Mouse (Mus musculus) thymus, adult 2 months (tissue): ENCODE data around the gene Zbtb38. TPM values are rescaled to one million over a fixed set of nuclear protein-coding genes. Genes with fewer than 3 reads are reported as not detected.

Source experiments
- DNase-seq: peaks from one replicate; pipeline ENCODE4 v3.0.0; 2021
- H3K27ac ChIP-seq: fragments of 200-500 bp; 2 replicates; pipeline ENCODE4 v1.5.1; 2012; ENCODE audit warnings: low read length, control low read depth; ENCODE audit not compliant: control insufficient read depth, insufficient read depth
- H3K27me3 ChIP-seq: fragments of 200-500 bp; 2 replicates; pipeline ENCODE4 v1.6.1; 2012; ENCODE audit warnings: mild to moderate bottlenecking, low read length, moderate library complexity, mixed read lengths; ENCODE audit not compliant: control insufficient read depth, insufficient read depth
- H3K36me3 ChIP-seq: fragments of 200-500 bp; 2 replicates; pipeline ENCODE4 v1.6.1; 2012; ENCODE audit warnings: mild to moderate bottlenecking, low read length, moderate library complexity; ENCODE audit not compliant: control insufficient read depth, insufficient read depth
- H3K4me1 ChIP-seq: fragments of 200-500 bp; replicated peaks from 2 replicates; pipeline ENCODE4 v1.6.1; 2012; ENCODE audit warnings: low read length; ENCODE audit not compliant: control insufficient read depth, insufficient read depth
- H3K4me3 ChIP-seq: fragments of 200-500 bp; 2 replicates; pipeline ENCODE4 v1.5.1; 2012; ENCODE audit warnings: mild to moderate bottlenecking, low read length, control low read depth, moderate library complexity; ENCODE audit not compliant: control insufficient read depth, insufficient read depth
- CTCF ChIP-seq: fragments of 200-500 bp; IDR thresholded peaks from 2 replicates; pipeline ENCODE4 v1.5.1; 2012; ENCODE audit warnings: mild to moderate bottlenecking, control low read depth, low read length, moderate library complexity, borderline replicate concordance; ENCODE audit not compliant: control insufficient read depth, poor library complexity, insufficient read depth; ENCODE audit errors: extremely low read depth
- POLR2A ChIP-seq: fragments of 200-500 bp; IDR thresholded peaks from 2 replicates; pipeline ENCODE4 v1.6.1; 2012; ENCODE audit warnings: mild to moderate bottlenecking, low read length, control low read depth, moderate library complexity; ENCODE audit not compliant: control insufficient read depth, poor library complexity, insufficient read depth; ENCODE audit errors: extremely low read depth
- WGBS: fragments of 180-500 bp; shearing (Covaris S2); methylation state at CpG from one replicate; pipeline ENCODE4 v1.1.7; 2018; 5-methylcytosine and 5-hydroxymethylcytosine counted together
- polyA plus RNA-seq: library from polyadenylated mRNA; depleted of rRNA; stranded (reverse); fragments of >200 nt; gene quantifications from 2 replicates; pipeline ENCODE4 v1.2.3, GENCODE M21; 2012

Zbtb38 gene
- polyA plus RNA-seq, 1 experiment: 7.2 TPM

DNA sequence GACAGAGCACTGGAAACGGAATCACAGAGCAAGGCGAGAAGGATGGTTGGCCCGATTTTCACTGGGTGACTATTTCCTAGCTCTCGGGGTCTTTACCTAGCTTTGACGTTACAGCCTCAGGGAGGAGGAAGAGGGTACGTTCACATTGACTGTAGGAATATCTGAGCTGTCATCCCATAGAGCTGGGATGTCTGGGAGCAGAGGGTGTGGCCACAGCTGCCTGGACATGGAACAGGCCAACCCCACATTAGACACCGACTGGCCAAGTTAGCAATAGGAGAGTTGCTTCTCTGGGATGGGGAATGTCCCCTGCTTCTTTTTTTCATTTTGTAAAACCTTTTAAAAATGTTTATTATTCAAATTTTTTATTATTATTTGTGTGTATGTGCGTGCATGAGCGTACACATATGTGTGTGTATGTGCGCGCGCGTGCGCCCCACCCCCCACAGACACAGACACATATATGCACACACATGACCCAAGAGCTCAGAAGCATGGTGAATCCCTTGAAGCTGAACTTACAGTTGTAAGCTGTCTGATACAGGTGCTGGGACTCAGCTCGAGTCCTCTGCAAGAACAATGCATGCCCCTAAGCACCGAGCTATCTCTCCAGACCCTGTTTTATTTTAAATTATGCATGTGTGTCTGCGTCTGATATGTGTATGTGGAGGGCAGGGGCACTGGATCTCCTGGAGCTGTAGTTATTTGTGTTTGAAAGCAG, 11.1 kb downstream of the Zbtb38 start:
- Histone ChIP-seq H3K4me3 (no peak overlapping the region), H3K4me1 (peaks cover 13% of the 10 kb centered on the region), H3K27me3 (no peaks in the 10 kb centered on the region), H3K27ac (no peak overlapping the region), H3K36me3 (no peaks in the 10 kb centered on the region)
- TF ChIP-seq POLR2A (no peak), CTCF (no peak)
- 96% methylated on average over 17 of the region's 17 CpGs for WGBS
- DNase-seq: no peak

DNA sequence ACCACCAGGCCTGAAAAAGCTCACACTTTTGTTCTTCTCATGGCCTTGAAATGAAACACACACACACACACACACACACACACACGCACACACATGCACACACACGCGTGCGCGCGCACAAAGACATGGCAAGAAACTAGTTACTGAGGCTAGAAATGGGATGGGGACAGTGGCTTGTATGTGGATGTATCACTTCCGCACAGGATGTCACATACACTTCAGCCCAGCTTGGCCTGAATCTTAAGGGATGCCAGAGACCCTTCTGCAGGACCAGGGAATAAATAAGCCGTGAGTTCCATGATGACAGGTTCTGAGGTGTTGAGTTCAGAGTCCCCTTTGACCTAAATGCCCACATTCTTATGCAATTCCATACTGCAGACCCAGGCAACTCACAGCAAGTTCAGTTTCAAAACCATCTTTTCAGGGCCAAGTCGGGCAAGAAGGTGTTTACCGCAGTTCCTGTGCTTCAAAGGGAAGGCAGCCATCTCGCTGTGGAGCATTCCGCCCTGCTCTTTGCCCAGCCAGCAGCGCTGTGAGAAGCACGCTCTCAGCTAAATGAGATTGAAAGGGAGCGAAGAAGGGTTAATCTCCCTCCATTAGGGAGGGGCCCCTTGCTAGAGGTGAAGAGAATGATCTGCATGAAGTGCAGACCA, 11.8 kb downstream of the Zbtb38 start:
- Histone ChIP-seq H3K36me3 (no peaks in the 10 kb centered on the region), H3K27ac (no peak overlapping the region), H3K4me1 (peaks cover 13% of the 10 kb centered on the region), H3K4me3 (no peak overlapping the region), H3K27me3 (no peaks in the 10 kb centered on the region)
- no peak for DNase-seq
- 91% methylated on average over 15 of the region's 15 CpGs for WGBS
- TF ChIP-seq POLR2A: no peak
- no peak for TF ChIP-seq CTCF

DNA sequence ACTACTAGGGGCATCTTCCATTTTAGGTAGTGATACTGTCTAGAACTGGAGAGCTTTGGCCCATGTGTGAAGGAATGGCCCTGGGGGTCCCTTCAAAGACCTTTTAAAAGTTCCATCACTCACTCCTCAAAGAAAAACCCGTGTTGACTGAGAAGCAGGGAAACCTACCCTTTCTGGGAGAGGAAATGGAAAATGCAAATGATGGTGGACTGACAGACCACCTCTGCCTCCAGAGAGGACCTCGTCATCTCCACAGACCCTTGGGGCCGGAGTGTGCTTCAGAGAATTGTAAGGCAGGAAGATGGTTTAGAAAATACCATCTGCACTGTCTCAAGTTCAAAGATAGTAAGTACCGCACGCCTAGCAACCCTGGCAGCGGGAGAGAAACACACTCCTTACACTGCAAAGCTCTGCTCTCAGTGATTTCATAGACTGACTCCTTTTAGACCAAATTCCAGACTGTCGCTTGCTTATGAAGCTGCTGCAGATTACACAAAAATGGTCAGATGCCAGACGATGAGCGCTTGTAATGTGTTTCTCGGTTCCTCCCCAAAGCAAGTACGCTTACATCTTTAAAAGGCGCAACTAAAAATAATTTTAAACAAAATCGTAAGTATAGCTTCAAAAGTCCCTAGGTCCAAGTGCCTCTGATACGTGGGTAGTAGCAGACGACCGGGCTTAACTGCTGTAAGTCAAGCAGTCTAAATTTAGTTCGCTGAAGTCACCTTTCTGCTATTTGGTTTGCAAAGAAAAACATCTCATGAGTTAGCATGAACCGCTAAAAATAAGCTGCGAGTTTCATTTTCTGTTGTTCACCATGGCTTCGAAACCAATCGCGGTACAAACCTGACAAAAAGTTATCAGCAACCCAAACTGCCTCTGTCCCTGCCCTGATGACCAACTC, 12.6 kb downstream of the Zbtb38 start:
- Histone ChIP-seq H3K27ac (no peak overlapping the region), H3K4me1 (peaks cover 13% of the 10 kb centered on the region), H3K27me3 (no peaks in the 10 kb centered on the region), H3K4me3 (no peak overlapping the region), H3K36me3 (no peaks in the 10 kb centered on the region)
- TF ChIP-seq CTCF: no peak
- no peak for TF ChIP-seq POLR2A
- 76% methylated on average over 22 of the region's 22 CpGs for WGBS
- DNase-seq: no peak

DNA sequence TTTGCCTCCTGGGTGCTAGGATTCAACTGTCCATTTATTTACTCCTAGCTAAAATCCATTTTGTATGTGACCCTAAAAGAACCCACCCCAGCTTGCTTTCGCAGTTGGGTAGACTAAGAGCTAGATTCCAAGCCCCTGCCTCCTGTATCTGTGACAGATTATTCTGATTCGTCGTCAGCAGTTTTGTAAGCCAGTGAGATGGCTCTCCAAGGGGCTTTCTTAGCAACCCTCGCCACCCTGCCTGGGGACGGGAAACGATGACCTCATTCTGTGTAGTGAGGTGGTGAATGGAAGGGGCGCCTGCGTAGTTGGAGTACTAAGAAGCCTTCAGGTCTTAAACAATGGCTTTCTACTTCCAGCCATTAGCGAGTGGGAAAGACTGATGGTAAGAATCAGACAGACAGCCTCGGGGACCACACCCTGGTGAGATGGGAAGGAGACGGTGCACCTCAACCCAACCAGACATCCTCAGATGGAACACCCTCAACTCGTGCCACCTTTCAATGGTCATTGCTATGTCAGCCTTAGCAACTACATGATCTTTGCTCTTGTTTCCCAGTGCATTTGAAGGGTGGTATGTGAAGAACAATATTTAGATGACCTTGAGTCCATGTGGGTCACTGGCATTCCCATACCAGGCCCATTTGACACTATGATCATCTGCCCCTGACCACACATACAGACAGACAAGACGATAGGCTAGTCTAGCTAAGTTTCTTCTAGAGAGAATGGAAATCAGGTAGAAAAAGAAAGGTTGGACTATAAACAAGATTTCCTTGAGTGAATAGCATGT, 13.9 kb downstream of the Zbtb38 start:
- no peak for TF ChIP-seq CTCF
- TF ChIP-seq POLR2A: no peak
- Histone ChIP-seq H3K27ac (no peak overlapping the region), H3K36me3 (no peaks in the 10 kb centered on the region), H3K4me1 (peaks cover 13% of the 10 kb centered on the region), H3K4me3 (no peak overlapping the region), H3K27me3 (no peaks in the 10 kb centered on the region)
- 98% methylated on average over 13 of the region's 13 CpGs for WGBS
- DNase-seq: no peak

DNA sequence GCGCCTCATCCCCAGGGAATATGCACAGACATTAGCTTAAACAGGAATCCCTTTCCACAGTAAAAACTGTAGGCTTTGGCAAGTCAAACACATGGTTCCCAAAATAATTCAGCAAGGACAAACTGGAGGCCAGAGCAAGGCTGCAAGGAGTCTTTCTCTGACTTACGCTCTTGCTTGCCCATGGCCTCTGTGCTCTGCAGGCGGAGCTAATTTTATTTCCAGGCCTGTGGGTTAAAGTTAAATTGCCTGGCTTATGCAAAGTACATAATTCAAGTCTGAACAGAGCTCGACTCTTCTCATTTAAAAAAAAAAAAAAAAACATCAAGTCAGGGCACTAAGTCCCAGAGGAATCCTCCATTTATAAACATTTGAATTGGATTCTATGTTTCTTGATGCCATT, 16.7 kb downstream of the Zbtb38 start:
- no peak for TF ChIP-seq CTCF
- no peak for TF ChIP-seq POLR2A
- peaks cover 9% of the 10 kb centered on the region for H3K4me1 ChIP-seq
- 91% methylated on average over 4 of the region's 4 CpGs for WGBS

DNA sequence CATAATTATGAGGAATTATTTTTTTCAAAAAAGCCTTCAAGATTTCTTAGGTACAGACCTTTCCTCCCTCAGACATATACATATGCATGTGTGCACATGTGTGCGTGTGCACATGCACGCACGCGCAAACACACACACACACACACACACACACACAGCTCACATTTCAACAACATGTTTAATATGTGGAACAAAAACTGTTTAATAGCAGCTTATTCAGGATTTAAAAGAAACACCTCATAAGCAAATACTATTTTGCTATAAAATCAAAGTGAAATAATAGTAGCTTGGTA, 19.3 kb downstream of the Zbtb38 start:
- Histone ChIP-seq H3K27ac (no peak overlapping the region), H3K4me1 (no peaks in the 10 kb centered on the region), H3K27me3 (no peaks in the 10 kb centered on the region), H3K36me3 (no peaks in the 10 kb centered on the region), H3K4me3 (no peak overlapping the region)
- DNase-seq: no peak
- over 99% methylated on average over 4 of the region's 4 CpGs for whole genome bisulfite sequencing
- TF ChIP-seq POLR2A: no peak
- TF ChIP-seq CTCF: no peak

More for the DNA sequence above, 16.7 kb downstream of the Zbtb38 start:
- no peak overlapping the region for H3K4me3 ChIP-seq
- H3K27me3 ChIP-seq: no peaks in the 10 kb centered on the region
- H3K27ac ChIP-seq: no peak overlapping the region
- no peaks in the 10 kb centered on the region for H3K36me3 ChIP-seq
- DNase-seq: no peak
